Mouse (Mus musculus): ENCODE measurements around the gene Synpo2.

GRCm38 (mm10) chr3:123128091-123128490 is 107.9 kb downstream of the Synpo2 start:
- TF ChIP-seq USF1 (IDR thresholded peaks at IDR 0.05; ENCODE audit: low read depth) (no peak), CTCF (IDR thresholded peaks at IDR 0.05; ENCODE audit: control insufficient read depth, insufficient read depth, insufficient read length) (no peak), MAX (IDR thresholded peaks at IDR 0.05) (no peak), FOSL1 (IDR thresholded peaks at IDR 0.05; ENCODE audit: insufficient read depth, low read length, poor library complexity, severe bottlenecking) (no peak), MYOG (IDR thresholded peaks at IDR 0.05; ENCODE audit: control insufficient read depth, extremely low read depth, insufficient read length) (no peak), CEBPB (IDR thresholded peaks at IDR 0.05; ENCODE audit: low read depth) (no peak), MYOD1 (IDR thresholded peaks at IDR 0.05; ENCODE audit: control insufficient read depth, insufficient read length, low read depth) (no peak)

Data from C2C12 (cell line).